Mouse (Mus musculus): Measurements from ENCODE around the gene BC004004.

GRCm38 (mm10) chr17:29258921-29259320, 9.7 kb upstream of the BC004004 start:
- no peak for TF ChIP-seq POLR2A (IDR thresholded peaks at IDR 0.05; ENCODE audit: insufficient read length, low read depth)
- no peak for TF ChIP-seq MAX (IDR thresholded peaks at IDR 0.05; ENCODE audit: low read depth)
- TF ChIP-seq MYOD1 (IDR thresholded peaks at IDR 0.05; ENCODE audit: control insufficient read depth in 1 of 3, insufficient read length in 2 of 3, low read depth in 2 of 3), result no peak
